Mouse (Mus musculus): ENCODE data around the gene Gpr83.

- no peak for TF ChIP-seq POLR2A (IDR thresholded peaks at IDR 0.05; ENCODE audit: extremely low read depth, insufficient read depth, low read length)
- TF ChIP-seq CTCF (IDR thresholded peaks at IDR 0.05; ENCODE audit: low read depth, low read length): no peak
These were observed 38.6 kb upstream of the Gpr83 start for GRCm38 (mm10) chr9:14821396-14821795.

All from liver, adult 2 months (tissue).